Mouse (Mus musculus): ENCODE measurements around the gene Acap1.
A peak's percentile ranks its signal among the peaks of the same experiment; 100 is the strongest.
"Not testable (repeated sequence)": the region's sequence is repeated elsewhere in the genome, so short reads cannot be mapped to it uniquely, and the experiment has no call there.

Gene Acap1

GRCm38 (mm10) chr11:69895291-69895690, at the start of gene Acap1:
Gene Acap1 (minus strand): TSS chr11:69895539.
- DNase-seq (ENCODE audit: inconsistent age in 2 of 2, low spot score in 1 of 2): no peak

GRCm38 (mm10) chr11:69940962-69941361, 45.6 kb upstream of the Acap1 start:
- DNase-seq (ENCODE audit: inconsistent age in 2 of 2, low spot score in 1 of 2): peak in 1 of 2 experiments; percentile 26

- no peak for DNase-seq (ENCODE audit: inconsistent age in 2 of 2, low spot score in 1 of 2)
Observed at GRCm38 (mm10) chr11:69939731-69940130, 44.4 kb upstream of the Acap1 start.

- DNase-seq (ENCODE audit: inconsistent age in 2 of 2, low spot score in 1 of 2): peak in 1 of 2 experiments; percentile 33
Observed at GRCm38 (mm10) chr11:69939181-69939580, 43.8 kb upstream of the Acap1 start.

- peak in 1 of 2 experiments; percentile 28 for DNase-seq (ENCODE audit: inconsistent age in 2 of 2, low spot score in 1 of 2)
Observed at GRCm38 (mm10) chr11:69938401-69938979, 43.2 kb upstream of the Acap1 start.

GRCm38 (mm10) chr11:69937834-69938233, 42.5 kb upstream of the Acap1 start:
- DNase-seq (ENCODE audit: inconsistent age in 2 of 2, low spot score in 1 of 2): no peak

GRCm38 (mm10) chr11:69937385-69937784, 42.0 kb upstream of the Acap1 start:
- peak in 1 of 2 experiments; percentile 65 for DNase-seq (ENCODE audit: inconsistent age in 2 of 2, low spot score in 1 of 2)

GRCm38 (mm10) chr11:69936714-69937347, 41.5 kb upstream of the Acap1 start:
- peak in 1 of 2 experiments; percentile 65 for DNase-seq (ENCODE audit: inconsistent age in 2 of 2, low spot score in 1 of 2)

GRCm38 (mm10) chr11:69936156-69936555, 40.8 kb upstream of the Acap1 start:
- DNase-seq (ENCODE audit: inconsistent age in 2 of 2, low spot score in 1 of 2): peak in 1 of 2 experiments; percentile 56

GRCm38 (mm10) chr11:69935137-69935879, 40.0 kb upstream of the Acap1 start, which contains the start of gene Ybx2:
Gene Ybx2 (plus strand): TSS chr11:69935796.
- DNase-seq (ENCODE audit: inconsistent age in 2 of 2, low spot score in 1 of 2): peak; percentile 88 to 95

- DNase-seq (ENCODE audit: inconsistent age in 2 of 2, low spot score in 1 of 2): no peak
Observed at GRCm38 (mm10) chr11:69934681-69935080, 39.3 kb upstream of the Acap1 start.

- DNase-seq (ENCODE audit: inconsistent age in 2 of 2, low spot score in 1 of 2): peak; percentile 89 to 97
Observed at GRCm38 (mm10) chr11:69934169-69934568, 38.8 kb upstream of the Acap1 start.

- no peak for DNase-seq (ENCODE audit: inconsistent age in 2 of 2, low spot score in 1 of 2)
Observed at GRCm38 (mm10) chr11:69933066-69933465, 37.7 kb upstream of the Acap1 start.

- no peak for DNase-seq (ENCODE audit: inconsistent age in 2 of 2, low spot score in 1 of 2)
Observed at GRCm38 (mm10) chr11:69932254-69932653, 36.9 kb upstream of the Acap1 start.

- no peak for DNase-seq (ENCODE audit: inconsistent age in 2 of 2, low spot score in 1 of 2)
Observed at GRCm38 (mm10) chr11:69931769-69932168, 36.4 kb upstream of the Acap1 start.

- peak in 1 of 2 experiments; percentile 22 for DNase-seq (ENCODE audit: inconsistent age in 2 of 2, low spot score in 1 of 2)
Observed at GRCm38 (mm10) chr11:69930967-69931537, 35.7 kb upstream of the Acap1 start.

GRCm38 (mm10) chr11:69930176-69930575, 34.8 kb upstream of the Acap1 start:
- DNase-seq (ENCODE audit: inconsistent age in 2 of 2, low spot score in 1 of 2): not testable (repeated sequence)

- no peak for DNase-seq (ENCODE audit: inconsistent age in 2 of 2, low spot score in 1 of 2)
Observed at GRCm38 (mm10) chr11:69929712-69930111, 34.4 kb upstream of the Acap1 start.

GRCm38 (mm10) chr11:69927501-69927900, 32.2 kb upstream of the Acap1 start:
- no peak for DNase-seq (ENCODE audit: inconsistent age in 2 of 2, low spot score in 1 of 2)

- peak in 1 of 2 experiments; percentile 70 for DNase-seq (ENCODE audit: inconsistent age in 2 of 2, low spot score in 1 of 2)
Observed at GRCm38 (mm10) chr11:69922796-69923195, 27.5 kb upstream of the Acap1 start.

- peak in 1 of 2 experiments; percentile 81 for DNase-seq (ENCODE audit: inconsistent age in 2 of 2, low spot score in 1 of 2)
Observed at GRCm38 (mm10) chr11:69922012-69922756, 26.8 kb upstream of the Acap1 start.

Measured in adrenal gland, adult (tissue).